Mouse (Mus musculus) left cerebral cortex, adult 11 months (tissue): ENCODE data around the gene Ccne1.

Source experiments
- DNase-seq: peaks from one replicate; pipeline ENCODE4 v3.0.0; 2022; ENCODE audit warnings: low spot score

Gene Ccne1

GRCm38 (mm10) chr7:38093101-38093500 is 14.2 kb downstream of the Ccne1 start:
- DNase-seq = no peak

GRCm38 (mm10) chr7:38089930-38090675 is 17.2 kb downstream of the Ccne1 start:
- no peak for DNase-seq

- no peak for DNase-seq
Measured at GRCm38 (mm10) chr7:38088456-38088855, 18.9 kb downstream of the Ccne1 start.

- peak; percentile 61 for DNase-seq
Measured at GRCm38 (mm10) chr7:38087856-38088255, 19.5 kb downstream of the Ccne1 start.

- DNase-seq = no peak
Measured at GRCm38 (mm10) chr7:38086401-38086800, 20.9 kb downstream of the Ccne1 start.

- DNase-seq = no peak
Measured at GRCm38 (mm10) chr7:38085573-38086211, 21.6 kb downstream of the Ccne1 start.

- peak; percentile 100 for DNase-seq
Measured at GRCm38 (mm10) chr7:38084778-38085572, 22.4 kb downstream of the Ccne1 start.

GRCm38 (mm10) chr7:38082971-38083370 is 24.4 kb downstream of the Ccne1 start:
- no peak for DNase-seq

GRCm38 (mm10) chr7:38077189-38077588 is 30.1 kb downstream of the Ccne1 start:
- DNase-seq = no peak

GRCm38 (mm10) chr7:38075487-38075886 is 31.8 kb downstream of the Ccne1 start:
- no peak for DNase-seq

GRCm38 (mm10) chr7:38074920-38075319 is 32.4 kb downstream of the Ccne1 start:
- no peak for DNase-seq

GRCm38 (mm10) chr7:38074514-38074913 is 32.8 kb downstream of the Ccne1 start:
- DNase-seq = no peak

GRCm38 (mm10) chr7:38073782-38074181 is 33.6 kb downstream of the Ccne1 start:
- DNase-seq = peak; percentile 47

GRCm38 (mm10) chr7:38071065-38071464 is 36.3 kb downstream of the Ccne1 start:
- DNase-seq = no peak

- no peak for DNase-seq
Measured at GRCm38 (mm10) chr7:38070663-38071062, 36.7 kb downstream of the Ccne1 start.

- no peak for DNase-seq
Measured at GRCm38 (mm10) chr7:38064431-38064830, 42.9 kb downstream of the Ccne1 start.

- DNase-seq = peak; percentile 80
Measured at GRCm38 (mm10) chr7:38061060-38061970, 46.0 kb downstream of the Ccne1 start.

GRCm38 (mm10) chr7:38059636-38060330 is 47.6 kb downstream of the Ccne1 start:
- DNase-seq = no peak

- DNase-seq = no peak
Measured at GRCm38 (mm10) chr7:38059096-38059495, 48.2 kb downstream of the Ccne1 start.

- no peak for DNase-seq
Measured at GRCm38 (mm10) chr7:38055996-38056395, 51.3 kb downstream of the Ccne1 start.

- DNase-seq = no peak
Measured at GRCm38 (mm10) chr7:38054246-38054645, 53.1 kb downstream of the Ccne1 start.
